Mouse (Mus musculus) kidney, postnatal 25 days (tissue): ENCODE results near the gene Pxmp4.

Experiments used
- DNase-seq, 2 experiments: peaks; one replicate each; pipeline ENCODE4 v3.0.0; 2021; ENCODE audit warnings: mixed read lengths in 2 of 2

Gene Pxmp4

DNA sequence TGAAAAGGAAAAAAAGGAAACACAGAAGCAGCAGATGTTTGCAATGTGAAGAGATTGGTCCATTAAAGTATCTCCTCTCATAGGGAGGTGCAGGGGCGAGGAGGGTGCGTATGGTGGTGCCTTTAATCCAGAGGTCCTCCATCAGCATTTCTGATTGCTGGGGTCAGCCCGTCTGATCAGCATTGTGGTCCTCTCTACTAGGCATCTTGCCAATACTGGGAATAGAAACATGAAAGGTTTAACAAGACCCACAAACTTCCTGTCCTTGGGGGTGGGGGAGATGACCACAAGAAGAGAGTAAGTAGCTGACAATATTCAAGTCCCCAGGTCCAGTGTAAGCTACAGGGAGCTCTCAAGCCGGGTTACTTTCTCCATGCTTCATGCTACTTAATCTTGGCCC is 32.8 kb downstream of the Pxmp4 start:
- DNase-seq: no peak

DNA sequence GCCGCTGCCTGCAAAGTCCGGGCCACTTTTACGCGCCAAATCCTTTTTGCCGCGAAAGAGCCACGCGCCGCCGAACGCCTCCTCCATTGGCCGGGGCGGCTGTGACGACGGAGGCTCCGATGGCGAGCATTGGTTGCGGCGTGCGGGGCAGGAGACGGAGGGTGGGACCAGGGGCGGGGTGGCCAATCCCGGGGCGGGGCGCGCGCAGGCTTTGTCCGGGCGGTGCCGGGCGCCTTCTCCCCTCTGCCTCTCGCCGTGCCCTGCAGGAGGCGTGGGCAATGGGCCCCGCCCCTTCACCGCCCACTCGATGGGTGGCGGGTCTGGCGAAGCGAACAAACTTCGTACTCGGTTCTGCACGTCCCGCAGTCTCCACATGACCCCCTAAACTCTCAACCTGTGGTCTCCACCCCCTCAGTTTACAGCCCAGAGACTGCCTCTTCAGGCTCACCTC is 33.6 kb downstream of the Pxmp4 start, which contains the start of gene E2f1:
Gene E2f1 (minus strand): TSS at position 57 of the 451 bp plus-strand sequence.
- DNase-seq: peak; percentile 95 to 98

DNA sequence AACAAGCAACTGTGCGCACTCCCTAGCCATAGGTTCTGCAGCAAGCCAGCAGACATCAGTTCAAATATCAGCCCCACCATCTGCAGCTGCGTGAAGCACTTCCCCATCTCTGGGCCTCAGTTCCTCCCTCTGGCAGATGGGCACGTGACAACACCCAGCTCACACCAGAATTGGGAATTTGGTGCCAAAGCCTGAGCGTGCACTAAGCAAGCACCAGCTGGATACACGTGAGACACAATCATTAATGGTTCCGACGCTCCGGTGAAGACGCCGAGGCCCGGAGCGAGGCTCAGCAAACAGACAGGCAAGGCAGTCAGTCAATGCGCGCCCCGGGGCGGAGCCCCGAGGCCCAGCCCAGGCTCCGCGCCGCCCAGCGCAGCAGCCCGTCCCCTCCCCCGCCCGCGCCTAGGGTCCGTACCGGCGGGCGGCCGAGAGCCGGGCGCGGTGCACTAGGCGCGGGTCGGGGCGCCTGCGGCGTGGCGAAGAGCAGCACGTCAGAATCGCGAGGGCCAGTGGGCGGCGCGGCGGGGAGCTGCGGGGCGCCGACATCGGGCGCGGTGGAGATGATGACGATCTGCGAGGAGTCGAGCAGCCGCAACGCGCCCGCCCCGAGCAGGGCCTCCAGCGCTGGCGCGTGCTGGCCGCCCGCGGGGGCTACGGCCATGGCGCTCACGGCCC is 34.3 kb downstream of the Pxmp4 start:
- DNase-seq: peak; percentile 63 to 80

DNA sequence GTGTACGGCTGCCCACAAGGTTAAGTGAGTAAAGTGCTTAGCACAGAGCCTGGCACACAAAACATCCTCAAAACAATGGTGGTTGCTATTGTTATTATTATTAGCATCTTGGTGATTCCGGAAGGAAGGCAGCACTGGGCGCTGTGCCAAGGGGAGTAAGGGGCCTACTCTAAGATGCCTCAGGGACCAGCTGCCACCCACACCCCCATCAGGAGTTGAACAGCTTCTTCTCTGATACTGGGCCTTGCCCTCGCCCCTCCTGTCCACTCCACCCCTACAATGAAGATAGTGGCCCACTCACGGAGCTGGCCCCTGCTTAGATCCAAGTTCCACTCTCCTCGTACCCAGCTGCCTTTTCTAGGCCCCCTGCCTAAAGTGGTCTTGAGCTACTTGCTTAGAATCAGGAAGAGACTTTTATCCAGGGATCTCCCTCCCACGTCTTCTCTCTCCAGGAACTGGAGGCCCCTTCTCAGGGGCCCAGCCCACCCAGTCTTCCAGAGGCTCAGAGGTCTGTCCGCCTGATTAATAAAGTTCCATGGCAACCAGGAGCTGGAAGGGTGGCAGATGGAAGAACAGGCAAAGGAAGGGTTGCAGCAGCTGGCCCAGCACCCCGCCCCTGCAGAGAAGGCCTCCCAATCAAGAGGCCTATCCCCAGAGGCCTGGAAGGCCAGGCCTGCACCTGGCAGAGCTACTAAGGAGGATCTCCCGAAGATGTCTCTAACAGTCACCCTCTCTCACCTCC is 35.0 kb downstream of the Pxmp4 start:
- no peak for DNase-seq

DNA sequence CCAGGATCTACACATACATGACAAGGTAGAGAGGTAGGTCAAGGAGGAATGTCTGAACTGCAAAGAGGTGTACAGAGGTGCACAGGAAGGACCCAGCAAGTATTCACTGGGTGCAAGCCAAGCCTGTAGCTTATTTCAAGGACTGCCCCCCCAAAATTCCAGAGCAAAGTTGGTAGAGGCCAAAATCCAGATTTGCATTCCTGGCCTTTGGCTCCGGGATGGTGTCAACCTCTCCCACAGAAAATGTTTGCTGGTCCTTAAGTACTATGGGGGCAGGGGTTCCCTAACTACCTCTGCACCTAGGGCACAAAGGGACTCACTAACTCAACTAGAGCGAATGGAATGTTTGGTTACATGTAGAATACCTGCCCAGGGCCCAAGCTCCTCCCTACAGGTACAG is 35.7 kb downstream of the Pxmp4 start:
- DNase-seq: no peak

DNA sequence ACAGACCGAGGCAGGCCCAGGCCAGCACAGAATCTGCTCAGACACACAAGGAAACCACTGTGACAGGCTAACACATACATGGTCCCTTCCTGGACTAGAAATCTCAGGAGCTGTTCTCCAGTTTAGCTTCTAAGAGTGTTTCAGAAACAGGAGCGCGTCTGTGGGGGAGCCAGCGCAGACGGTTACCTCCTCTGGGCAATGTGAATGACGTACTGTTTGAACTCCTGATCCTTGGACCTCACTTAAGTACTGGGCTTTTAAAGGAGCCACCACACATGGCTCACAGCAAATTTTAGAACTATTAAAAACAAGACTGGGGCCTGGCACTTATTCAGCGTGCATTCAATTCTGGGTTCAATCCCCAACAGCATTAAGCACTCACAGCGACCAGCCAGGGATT is 36.9 kb downstream of the Pxmp4 start:
- peak; percentile 42 to 68 for DNase-seq

DNA sequence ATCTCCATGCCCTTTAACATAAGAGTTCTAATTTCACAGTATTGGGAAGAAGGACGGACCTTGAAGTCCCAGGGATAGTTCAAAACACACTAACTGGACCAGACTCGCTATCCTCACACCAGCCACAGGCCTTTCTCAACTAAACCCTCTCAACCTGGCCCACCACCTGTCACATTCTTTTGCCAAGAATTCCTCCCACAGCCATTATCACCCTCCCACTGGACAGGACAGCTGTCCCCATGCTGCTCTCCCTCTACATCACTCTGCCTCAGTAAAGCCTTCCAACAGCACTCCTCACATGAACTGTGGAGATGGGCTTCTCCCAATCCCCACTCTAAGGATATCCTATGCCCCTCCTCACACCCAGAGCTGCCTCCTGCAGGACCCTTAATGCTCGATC is 37.9 kb downstream of the Pxmp4 start:
- DNase-seq: no peak

DNA sequence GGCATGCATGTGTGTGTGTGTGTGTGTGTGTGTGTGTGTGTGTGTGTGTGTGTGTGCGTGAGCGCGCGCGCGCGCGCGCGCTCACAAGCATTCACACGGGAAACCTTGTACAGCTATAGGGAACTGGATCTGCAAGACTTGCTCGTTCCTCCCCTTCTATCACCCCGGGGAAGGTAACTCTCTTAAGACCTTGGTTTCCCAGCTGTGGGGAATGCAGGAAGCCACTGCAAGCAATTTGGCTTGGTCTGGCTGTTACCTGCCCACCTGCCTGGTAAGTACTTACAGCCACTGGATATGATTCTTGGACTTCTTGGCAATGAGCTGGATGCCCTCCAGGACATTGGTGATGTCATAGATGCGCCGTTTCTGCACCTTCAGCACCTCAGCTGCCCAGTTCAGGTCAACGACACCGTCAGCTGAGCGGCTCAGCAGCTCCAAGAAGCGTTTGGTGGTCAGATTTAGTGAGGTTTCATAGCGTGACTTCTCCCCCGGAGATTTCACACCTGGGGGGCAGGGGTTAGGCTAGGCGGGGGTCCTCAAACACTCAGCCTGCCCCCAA is 39.8 kb downstream of the Pxmp4 start:
- DNase-seq: peak; percentile 75 to 88

DNA sequence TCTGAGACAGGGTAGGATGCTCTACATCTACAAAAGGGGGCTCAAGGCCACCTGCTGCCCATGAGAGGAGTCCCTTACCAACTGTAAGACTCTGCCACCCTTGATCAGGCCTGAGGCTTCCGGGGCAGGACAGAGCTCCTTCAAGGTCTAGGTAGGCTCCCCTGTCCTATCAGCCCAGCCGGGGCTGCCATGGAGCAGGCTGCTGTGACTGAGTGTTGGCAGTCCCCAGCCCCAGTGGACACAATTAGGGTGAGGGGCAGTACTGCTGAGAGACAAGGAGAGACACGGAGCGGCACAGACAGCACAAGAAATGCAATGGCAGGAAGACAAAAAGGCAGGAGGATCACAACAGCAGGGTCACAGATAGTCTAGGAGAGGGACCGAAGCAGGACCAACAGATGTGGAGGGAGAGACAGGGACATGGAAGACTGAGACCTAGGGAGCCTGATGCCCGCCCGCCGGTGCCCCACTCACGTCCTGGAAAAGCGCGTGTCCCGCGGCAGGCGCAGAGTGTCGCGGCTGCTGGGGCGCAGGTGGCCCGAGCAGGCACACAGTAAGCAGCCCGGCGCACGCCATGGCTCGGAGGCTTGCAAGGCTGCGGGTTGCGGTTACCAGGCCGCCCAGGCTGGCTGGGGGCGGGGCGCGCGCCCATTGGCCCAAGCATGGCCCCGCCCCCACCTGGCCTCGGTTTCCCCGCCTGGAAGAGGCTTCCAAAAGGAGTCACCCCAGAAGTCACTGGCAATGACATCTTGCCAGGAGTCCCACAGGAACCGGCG is 45.1 kb downstream of the Pxmp4 start, which contains the start of gene Necab3:
Gene Necab3 (minus strand): TSS at position 627 of the 776 bp plus-strand sequence.
- DNase-seq: peak in 1 of 2 experiments; percentile 33

DNA sequence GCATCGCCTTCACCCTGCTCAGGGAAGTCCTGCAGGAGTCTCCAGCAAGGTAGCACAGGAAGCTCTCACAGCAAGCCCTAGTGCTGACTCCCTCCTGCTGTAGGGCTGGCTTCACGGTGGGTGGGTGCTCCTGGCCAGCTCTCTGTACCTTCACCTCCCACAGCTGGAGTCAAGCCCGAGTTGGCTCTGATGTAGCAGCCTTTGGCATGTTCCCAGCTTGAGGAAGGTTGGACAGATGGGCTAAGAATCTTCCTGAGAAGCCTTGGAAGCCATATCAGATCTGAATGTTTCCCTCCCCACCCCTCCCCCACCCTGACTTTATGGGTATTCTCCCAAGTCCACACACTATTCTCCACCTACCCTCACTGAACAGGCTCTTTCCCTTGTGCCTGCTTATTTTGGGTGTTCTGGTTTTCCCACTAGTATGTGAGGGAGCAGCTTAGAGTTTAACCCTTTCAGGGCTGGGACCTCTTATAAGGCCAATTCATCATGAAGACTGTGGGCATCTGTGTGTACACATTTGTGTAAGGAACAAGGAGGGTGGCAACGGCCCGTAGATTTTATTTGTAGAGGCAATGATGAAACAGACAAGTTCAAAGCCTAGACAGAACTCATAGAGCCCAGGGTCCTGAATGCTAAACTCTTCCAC is 46.2 kb downstream of the Pxmp4 start:
- peak; percentile 46 to 73 for DNase-seq

DNA sequence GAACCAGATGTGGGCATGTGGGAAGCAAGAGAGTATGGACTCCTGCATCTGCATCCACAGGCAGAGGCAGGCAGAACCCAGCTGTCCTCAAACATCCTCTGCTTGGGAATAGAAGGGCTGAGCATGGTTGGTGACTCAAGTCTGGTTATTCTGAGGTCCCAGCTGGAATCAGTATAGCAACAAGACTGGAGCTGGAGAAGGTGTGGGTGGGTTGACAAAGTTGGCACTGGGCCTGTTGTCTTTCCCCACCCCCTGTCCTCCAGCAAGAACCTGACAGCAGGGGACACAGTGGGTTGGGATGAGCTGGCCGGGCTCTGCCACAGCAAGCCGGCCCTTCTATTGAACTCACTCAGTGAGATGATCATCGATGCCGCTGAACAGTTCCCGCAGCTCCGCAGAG is 48.3 kb downstream of the Pxmp4 start:
- DNase-seq: no peak

DNA sequence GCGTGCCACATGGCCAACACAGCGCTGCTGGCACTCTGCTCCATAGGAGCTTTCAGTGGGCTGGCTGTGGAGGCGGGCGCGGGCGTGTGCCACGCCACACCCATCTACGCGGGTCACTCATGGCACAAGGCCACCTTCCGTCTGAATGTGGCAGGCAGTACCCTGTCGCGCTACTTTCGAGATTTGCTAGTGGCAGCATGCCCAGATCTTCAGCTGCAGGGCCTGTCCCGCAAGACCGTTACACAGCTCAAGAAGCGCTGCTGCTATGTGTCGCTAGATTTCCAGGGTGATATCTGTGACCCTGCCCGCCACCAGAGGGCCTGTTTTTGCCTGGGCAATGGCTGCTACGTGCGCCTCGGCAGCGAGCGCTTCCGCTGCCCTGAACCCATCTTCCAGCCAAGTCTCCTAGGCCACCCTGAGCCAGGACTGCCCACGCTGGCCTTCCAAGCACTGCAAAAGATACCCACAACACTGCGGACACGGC is 51.0 kb downstream of the Pxmp4 start:
- peak; percentile 72 to 79 for DNase-seq

DNA sequence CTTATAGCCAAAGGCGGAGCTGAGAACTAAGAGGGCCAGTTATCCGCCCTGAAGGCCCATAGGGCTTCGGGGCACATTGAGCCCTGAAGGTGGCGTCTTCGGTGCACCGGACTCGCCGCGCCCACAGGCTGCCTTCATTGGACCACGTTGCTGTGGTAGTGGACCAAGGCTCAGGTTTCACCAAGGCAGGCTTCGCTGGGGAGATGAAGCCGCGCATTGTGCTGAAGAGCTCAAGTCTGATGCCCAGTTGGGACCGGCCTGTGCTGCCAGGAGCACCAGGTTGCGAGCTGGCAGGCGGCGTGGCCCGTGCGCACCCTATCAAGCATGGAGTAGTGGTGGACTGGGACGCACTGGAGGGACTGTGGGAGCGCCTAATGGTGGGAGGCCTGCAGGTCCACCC is 51.6 kb downstream of the Pxmp4 start:
- DNase-seq: no peak

DNA sequence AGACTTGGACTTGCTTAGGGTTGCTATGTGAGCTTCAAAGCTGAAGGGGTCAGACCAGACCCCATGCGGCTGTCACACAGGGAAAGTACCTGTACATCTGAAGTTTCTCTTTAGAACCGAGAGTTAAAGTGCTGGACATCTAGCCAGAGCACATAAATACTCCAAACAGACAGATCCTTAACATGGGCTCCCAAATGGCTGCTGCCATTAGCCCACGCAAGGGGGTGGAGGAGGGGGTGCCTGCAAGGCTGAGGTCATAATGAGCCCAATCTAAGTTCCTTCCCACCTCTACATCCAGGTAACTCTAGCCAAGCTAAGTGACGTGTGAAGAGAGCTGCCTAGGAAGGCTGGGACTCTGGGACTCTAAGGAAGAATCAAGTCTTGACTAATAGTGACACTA is 52.0 kb downstream of the Pxmp4 start, which contains the start of gene Actl10:
Gene Actl10 (plus strand): TSS at position 301 of the 400 bp plus-strand sequence.
- DNase-seq: no peak

DNA sequence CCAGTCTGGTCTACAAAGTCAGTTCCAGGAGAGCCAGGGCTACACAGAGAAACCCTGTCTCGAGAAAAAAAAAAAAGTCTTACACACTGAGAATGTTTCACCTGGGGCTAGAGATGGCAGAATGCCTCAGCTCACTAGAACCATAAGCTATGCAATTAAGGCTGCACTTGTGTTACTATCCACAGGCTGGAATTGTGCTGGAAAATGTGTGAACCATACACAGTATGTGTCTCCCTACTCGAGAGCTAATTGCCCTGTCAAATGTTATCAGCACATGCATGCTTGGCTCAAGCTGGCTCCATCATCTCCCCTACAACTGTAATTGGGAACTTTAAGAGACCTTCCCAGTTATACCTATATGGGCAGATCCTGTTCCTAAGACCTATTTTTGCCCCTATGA is 52.6 kb downstream of the Pxmp4 start:
- no peak for DNase-seq

DNA sequence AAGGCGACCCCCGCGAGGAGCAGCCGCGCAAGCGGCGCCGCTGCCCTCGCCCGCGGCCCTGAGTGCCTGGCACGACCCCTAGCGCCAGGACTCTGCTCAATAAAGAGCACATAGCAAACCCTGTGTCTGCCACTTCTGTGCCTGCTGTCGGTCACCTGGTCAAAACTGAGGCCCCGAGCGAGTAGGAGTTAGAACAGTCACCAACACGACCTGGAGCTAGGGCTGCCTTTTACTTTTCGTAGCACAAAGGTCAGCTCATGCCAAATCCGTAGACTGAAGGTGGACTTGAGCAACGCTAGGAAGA is 53.7 kb downstream of the Pxmp4 start:
- DNase-seq: no peak

DNA sequence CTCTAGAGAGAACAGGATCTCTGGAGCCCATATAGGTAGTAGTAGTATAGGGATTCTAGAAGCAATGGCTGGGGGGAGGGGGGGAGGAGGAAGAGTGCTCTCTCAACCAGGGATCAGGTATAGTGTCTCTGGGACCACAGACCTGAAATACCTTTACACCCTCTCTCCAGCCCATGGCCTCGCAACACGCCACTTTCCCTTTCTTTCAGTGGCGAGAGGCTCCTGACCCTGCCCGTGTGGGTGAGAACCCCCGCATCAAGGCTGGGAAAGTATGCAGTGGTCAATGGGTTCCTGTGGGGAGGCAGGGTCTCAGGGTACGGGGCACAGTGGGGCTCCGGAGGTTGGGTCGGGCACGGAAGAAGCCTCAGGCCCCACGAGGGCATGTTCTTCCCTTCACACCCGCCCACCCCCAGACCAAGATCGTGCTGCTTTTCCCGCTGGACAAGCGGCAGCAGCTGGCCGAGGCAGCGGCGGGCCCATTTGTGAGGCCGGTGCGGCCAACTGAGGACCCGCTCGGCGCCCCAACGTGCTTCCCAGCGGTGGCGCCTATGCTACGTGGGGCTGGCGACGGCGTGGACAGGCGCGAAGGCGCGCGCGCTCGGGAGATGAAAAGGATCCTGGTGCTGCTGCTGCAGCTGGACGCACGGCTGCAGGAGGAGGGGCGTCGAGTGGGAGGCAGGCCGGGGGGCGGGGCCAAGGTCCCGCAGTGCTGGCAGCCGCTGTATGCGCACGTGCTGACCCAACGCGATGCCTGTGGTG is 54.2 kb downstream of the Pxmp4 start:
- DNase-seq: peak; percentile 69 to 83

DNA sequence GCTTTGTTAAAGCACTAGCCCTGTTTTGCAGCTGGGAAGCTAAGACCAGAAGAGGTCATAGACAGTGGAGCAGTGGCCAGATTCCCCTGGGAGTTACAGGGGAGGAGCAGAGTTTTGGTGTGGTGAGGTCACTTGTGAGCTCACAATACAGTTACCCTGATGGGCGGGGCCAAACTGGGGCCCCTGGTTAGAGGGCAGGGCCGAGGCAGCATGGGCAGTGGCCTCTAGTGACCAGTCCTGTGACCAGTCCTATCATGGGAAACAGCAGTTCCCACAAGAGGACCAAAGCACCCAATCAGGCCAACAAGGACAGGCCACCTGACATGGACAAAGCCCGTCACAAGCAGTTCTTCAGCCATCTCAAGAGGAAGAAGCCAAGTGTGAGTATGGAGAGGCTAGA is 54.8 kb downstream of the Pxmp4 start:
- DNase-seq: no peak

DNA sequence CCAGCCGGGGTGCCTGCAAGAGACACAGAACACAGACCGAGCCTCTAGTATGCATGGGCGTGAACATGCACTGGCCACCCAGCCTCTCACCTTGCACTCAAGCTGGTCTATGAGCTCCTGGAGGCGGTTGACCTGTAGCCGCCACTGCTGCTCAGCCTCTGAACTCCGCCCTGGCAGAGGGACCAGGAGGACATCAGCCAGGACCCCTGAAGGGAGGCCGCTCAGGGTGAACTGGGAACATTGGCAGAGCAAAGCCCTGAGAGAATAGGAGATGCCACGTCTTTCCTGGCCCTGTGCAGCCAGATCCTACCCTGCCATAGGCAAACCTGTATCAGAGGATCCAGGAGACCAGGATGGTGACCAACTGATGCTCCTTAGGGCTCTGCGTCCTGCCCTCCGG is 56.8 kb downstream of the Pxmp4 start, which contains the start of gene 1700003F12Rik:
Gene 1700003F12Rik (plus strand): TSS at position 375 of the 400 bp plus-strand sequence.
- no peak for DNase-seq

DNA sequence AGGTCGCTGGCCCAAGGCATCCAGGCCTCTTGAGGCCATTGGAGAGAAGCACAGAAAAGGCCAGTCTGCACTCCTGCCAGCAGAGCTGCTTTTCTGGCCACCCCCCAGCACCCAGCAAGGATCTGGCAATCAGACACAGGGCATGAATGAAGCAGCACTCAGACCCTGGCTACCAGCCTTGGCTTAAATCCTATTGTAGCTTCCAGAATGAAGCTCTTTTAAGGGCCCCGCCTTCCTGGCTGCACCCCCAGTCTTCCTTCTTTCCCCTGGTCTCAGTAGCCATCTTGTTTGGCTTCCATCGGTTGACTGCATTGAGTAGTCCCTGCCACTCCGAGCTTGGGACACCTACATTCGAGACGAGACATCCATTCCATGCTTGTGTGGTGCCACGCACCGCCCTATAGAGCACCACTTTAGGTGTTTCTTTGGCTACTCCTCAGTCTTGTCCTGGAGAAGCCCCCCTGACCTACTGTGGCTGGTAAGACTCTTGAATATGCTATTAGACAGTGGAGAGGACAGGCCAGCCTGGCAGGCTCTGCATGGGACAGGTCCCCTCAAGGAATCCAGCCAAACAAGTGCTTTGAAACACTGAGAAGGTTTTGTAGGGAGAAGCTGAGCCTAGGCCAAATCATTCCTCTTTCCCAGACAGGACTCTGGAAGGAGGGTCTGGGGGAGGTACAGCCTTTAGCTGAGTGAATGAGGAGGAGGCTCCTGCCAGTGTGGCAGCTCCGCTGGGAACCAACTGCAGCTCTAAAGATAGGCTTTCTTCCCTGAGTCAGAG is 59.8 kb downstream of the Pxmp4 start:
- no peak for DNase-seq

DNA sequence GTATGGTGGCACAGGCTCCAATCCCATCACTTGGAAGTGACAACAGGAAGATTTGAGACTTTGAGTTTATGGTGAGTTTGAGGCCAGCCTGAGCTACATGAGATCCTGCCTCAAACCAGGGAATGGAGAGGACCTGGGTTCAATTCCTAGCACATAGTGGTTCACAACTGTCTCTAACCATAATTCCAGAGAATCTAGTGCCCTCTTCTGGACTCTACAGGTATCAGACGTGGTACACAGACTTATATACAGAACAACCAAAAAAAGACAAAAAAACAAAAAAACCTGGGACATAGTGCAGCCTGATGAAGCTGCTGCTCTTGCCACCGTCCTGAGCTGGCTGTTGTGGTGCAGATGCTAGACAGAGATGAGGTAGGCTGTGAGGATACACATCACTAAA is 61.9 kb downstream of the Pxmp4 start:
- DNase-seq: no peak
